Mouse (Mus musculus) left cerebral cortex, postnatal 10 days (tissue): Measurements from ENCODE around the gene Pnpla3. TPM values are rescaled to one million over a fixed set of nuclear protein-coding genes. Genes with fewer than 3 reads are reported as not detected.

ENCODE experiments used
- DNase-seq, 2 experiments: peaks; one replicate each; pipeline ENCODE4 v3.0.0; 2021 to 2022; ENCODE audit warnings: low spot score in 2 of 2, mixed read lengths in 1 of 2; ENCODE audit errors: extremely low spot score in 1 of 2
- intact Hi-C: fragments of 180-260 bp; cut with DNase I; formaldehyde crosslinking; loops from one replicate; pipeline ENCODE4 v1.15.1; 2025
- microRNA-seq: library from miRNA; unstranded; fragments of <30 nt; microRNA quantifications from one replicate; pipeline ENCODE4 v1.2.0, GENCODE M21; 2022
- total RNA-seq, 2 experiments: library from RNA; stranded (reverse); gene quantifications; 2 replicates each; pipeline ENCODE4 v1.2.3; 2021

Pnpla3 gene
- total RNA-seq, 2 experiments from 2014 or later = 13.1 to 16.3 TPM

DNA sequence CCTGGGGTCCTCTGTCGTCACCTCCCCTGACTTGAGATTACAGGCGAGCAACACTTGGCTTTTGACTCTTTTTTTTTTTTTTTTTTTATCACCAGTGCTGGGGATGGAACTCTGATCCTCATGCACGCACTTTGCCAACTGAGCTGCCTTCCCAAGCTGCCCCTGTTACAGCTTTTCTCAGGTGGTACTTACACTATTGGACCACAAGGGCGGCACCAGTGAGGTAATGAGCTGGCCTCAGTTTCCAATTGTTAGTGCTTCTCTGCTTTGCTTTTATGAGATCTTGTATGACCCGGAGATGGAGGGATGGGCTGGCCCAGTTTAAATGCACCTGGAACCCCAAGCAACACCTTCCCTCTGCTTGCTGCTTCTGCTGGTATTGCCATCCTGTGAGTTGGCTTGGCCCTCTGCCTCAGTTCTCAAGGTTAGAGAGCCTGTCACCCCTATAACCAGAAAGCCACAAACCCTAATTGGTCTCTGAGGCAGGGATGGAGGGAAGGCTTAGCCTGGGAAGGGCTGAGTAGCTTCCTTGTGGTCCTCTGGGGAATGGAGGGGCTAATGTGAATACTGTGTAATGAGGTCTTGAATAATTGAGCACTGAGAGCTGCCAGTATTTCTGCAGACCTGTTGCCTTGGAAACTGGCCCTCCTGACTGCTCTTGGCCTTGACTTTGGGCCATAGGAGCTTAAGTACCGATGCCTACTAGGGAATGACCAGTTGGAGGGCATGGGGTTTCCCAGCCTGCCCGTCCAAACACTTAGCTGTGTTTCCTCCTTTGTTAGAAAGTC lies 67.4 kb downstream of the Pnpla3 start:
- DNase-seq = no peak
- intact Hi-C loops = no loop called here

- DNase-seq = peak in 1 of 2 experiments; percentile 84
These were observed 68.0 kb downstream of the Pnpla3 start for GRCm38 (mm10) chr15:84235646-84236045.

More at GRCm38 (mm10) chr15:84235646-84236045, 68.0 kb downstream of the Pnpla3 start:
- intact Hi-C loops = no loop called here

Small RNAs within 50 kb of the gene (microRNA-seq; reads per million reads assigned to microRNA genes)
- 4.0 reads per million, percentile 11 among the genes with 10 or more reads in this experiment for gene Mir6392

Other genes with a start within 250 kb of the Pnpla3 start
- 10 to 100 TPM; 15.4 to 17.8 TPM for gene Efcab6, start 102.5 kb upstream of the Pnpla3 start, total RNA-seq
- 100 to 1,000 TPM; 330 to 338 TPM for gene Sult4a1, start 62.1 kb upstream of the Pnpla3 start, total RNA-seq
- not detected for gene Pnpla5, start 44.7 kb upstream of the Pnpla3 start, total RNA-seq
- 10 to 100 TPM; 93.8 to 94.3 TPM for gene Samm50, start 24.4 kb downstream of the Pnpla3 start, total RNA-seq
- 10 to 100 TPM; 28.2 to 30.5 TPM for gene Parvb, start 64.2 kb downstream of the Pnpla3 start, total RNA-seq
- gene Parvg, start 156.2 kb downstream of the Pnpla3 start, total RNA-seq = 1 to 10 TPM; 5.1 to 6.6 TPM